In the genomic region with DNA sequence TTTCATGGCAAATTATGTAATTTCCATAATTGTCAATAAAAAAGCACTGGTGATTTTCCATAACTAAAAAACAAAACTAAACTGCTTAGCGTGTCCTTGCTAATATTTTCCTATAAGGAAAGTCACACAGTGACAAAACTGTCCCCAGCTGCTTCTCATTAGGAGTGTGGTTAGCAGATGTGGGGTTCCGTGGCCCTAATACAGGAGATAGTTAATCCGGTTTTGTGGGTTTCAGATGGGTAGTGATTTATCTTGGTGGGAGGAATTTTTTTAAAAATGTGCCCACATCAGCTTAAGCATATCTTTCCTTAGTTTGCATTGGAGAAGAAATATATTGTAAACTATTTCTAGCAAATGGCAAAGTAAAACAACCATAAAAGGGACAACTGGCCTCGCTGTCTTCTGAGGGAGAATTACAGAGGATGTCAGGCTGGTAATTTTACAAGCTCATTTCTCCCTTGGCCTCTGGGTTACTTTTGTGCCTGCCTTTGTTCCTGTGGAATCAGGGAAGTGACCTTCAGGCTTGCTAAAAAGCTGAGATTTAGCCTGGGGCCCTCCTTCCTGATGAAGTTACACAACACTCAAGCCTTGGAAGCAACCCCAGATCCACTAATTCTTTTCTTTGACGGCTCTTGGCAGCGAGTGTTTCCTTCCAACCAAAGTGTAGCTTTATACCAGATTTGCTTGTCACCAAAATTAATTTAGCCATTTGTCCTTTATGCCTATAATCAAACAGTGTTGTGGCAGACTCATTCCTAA, we compare ENCODE assay signal across 8 mouse cellular contexts. TPM values are rescaled to one million over a fixed set of nuclear protein-coding genes. Genes with fewer than 3 reads are reported as not detected.
DNase-seq lines count a peak whose midpoint lies in the region; ATAC-seq and TF ChIP-seq lines count a peak whose summit lies in the region.

No protein-coding gene starts in this region.

- H3K4me2 ChIP-seq in stomach, postnatal 0 days (replicated peaks; ENCODE audit: low read depth), result no peak overlapping the region

- H3K36me3 ChIP-seq in heart, embryonic 10.5 days, result no peaks in the 10 kb centered on the region
- H3K36me3 ChIP-seq in stomach, postnatal 0 days (ENCODE audit: control insufficient read depth, insufficient read depth, low read length), result no peaks in the 10 kb centered on the region

- 76% methylated on average over 6 of the region's 6 CpGs for WGBS in heart, embryonic 10.5 days
- 22% methylated on average over 6 of the region's 6 CpGs for WGBS in stomach, postnatal 0 days

- TF ChIP-seq CTCF in stomach, postnatal 0 days (IDR thresholded peaks at IDR 0.05; ENCODE audit: low read depth), result no peak

- no peaks in the 10 kb centered on the region for H3K9me3 ChIP-seq in heart, embryonic 10.5 days
- no peaks in the 10 kb centered on the region for H3K9me3 ChIP-seq in stomach, postnatal 0 days (ENCODE audit: control insufficient read depth, low read length)

- H3K4me1 ChIP-seq in heart, embryonic 10.5 days, result peaks cover 10% of the 10 kb centered on the region
- H3K4me1 ChIP-seq in stomach, postnatal 0 days (replicated peaks; ENCODE audit: control insufficient read depth, insufficient read depth), result peaks cover 7% of the 10 kb centered on the region; the same call in 1 of the 2 replicates

- H3K9ac ChIP-seq in stomach, postnatal 0 days (ENCODE audit: low read length), result no peak overlapping the region

- 0 out of 2 replicates have a peak overlapping the region, but pooled peaks have one; percentile 31 for H3K27ac ChIP-seq in heart, embryonic 10.5 days
- peak overlapping the region; percentile 74 for H3K27ac ChIP-seq in stomach, postnatal 0 days (replicated peaks)

- H3K4me3 ChIP-seq in heart, embryonic 10.5 days, result no peak overlapping the region
- H3K4me3 ChIP-seq in stomach, postnatal 0 days (ENCODE audit: low read depth, low read length), result no peak overlapping the region

- peak; percentile 97 for DNase-seq in 3T3-L1 (ENCODE audit: low read depth, low spot score)
- peak; percentile 84 for DNase-seq in adrenal gland, adult 8-10 months
- DNase-seq in heart, embryonic 10.5 days (ENCODE audit: low spot score), result no peak
- peak; percentile 76 to 84 for DNase-seq in kidney, postnatal 25 days
- peak; percentile 23 for DNase-seq in stomach, postnatal 0 days (ENCODE audit: low spot score)
- DNase-seq in layer of hippocampus, adult 11-12 months (ENCODE audit: low spot score), result no peak
- no peak for DNase-seq in left cerebral cortex, adult 9 months (ENCODE audit: low spot score in 2 of 2)

- peak; percentile 80 for TF ChIP-seq EP300 in stomach, postnatal 0 days (optimal IDR thresholded peaks at IDR 0.05)

- no peaks in the 10 kb centered on the region for H3K27me3 ChIP-seq in heart, embryonic 10.5 days (ENCODE audit: insufficient read depth, poor library complexity, severe bottlenecking)
- H3K27me3 ChIP-seq in stomach, postnatal 0 days (ENCODE audit: control insufficient read depth, insufficient read depth, low read length), result no peaks in the 10 kb centered on the region

- ATAC-seq in stomach, postnatal 0 days (ENCODE audit: low FRiP score, low TSS enrichment), result no peak; the same call in 1 of the 2 replicates
- no peak for ATAC-seq in activated CD4-positive, CD25-positive, alpha-beta regulatory T cell, adult 4 months

RNA-seq across cellular contexts. Expression of gene Sntb2, which starts 6.2 kb away (rescaled TPM):
- 10 to 100 TPM; 36.2 to 42.9 (median 38.8) TPM for total RNA-seq in adrenal gland, adult 8-10 months (2022)
- polyA plus RNA-seq in heart, embryonic 10.5 days (2016; fragmentation: Nextera tagmentation; extraction: Ambion mirVana), result 8.7 and 9.8 TPM in 2 replicates
- polyA plus RNA-seq in stomach, postnatal 0 days (2015; fragmentation: Nextera tagmentation; extraction: Ambion mirVana), result 9.1 and 10.2 TPM in 2 replicates
- polyA plus RNA-seq in activated CD4-positive, CD25-positive, alpha-beta regulatory T cell, adult 4 months (2017; shearing (Covaris generic)), result 1 to 10 TPM; 3.1 to 6.1 TPM

RNA-seq across cellular contexts. Expression of gene Utp4, which starts 35.9 kb away (rescaled TPM):
- 10 to 100 TPM; 38.8 to 43.1 (median 42.6) TPM for total RNA-seq in adrenal gland, adult 8-10 months (2022)
- polyA plus RNA-seq in heart, embryonic 10.5 days (2016; fragmentation: Nextera tagmentation; extraction: Ambion mirVana), result 61.5 and 79.9 TPM in 2 replicates
- polyA plus RNA-seq in stomach, postnatal 0 days (2015; fragmentation: Nextera tagmentation; extraction: Ambion mirVana), result 30.4 and 33.7 TPM in 2 replicates
- polyA plus RNA-seq in activated CD4-positive, CD25-positive, alpha-beta regulatory T cell, adult 4 months (2017; shearing (Covaris generic)), result 10 to 100 TPM; 40.0 to 54.3 TPM

RNA-seq across cellular contexts. Expression of gene Has3, which starts 59.3 kb away (rescaled TPM):
- under 1 TPM; 0.14 to 0.62 (median 0.56) TPM for total RNA-seq in adrenal gland, adult 8-10 months (2022)
- polyA plus RNA-seq in heart, embryonic 10.5 days (2016; fragmentation: Nextera tagmentation; extraction: Ambion mirVana), result 0.25 TPM in 1 of 2 replicates, not detected in the other
- 0.28 and 0.40 TPM in 2 replicates for polyA plus RNA-seq in stomach, postnatal 0 days (2015; fragmentation: Nextera tagmentation; extraction: Ambion mirVana)
- polyA plus RNA-seq in activated CD4-positive, CD25-positive, alpha-beta regulatory T cell, adult 4 months (2017; shearing (Covaris generic)), result under 1 TPM; 0.43 to 0.44 TPM

Comparison
In these comparisons a context has a peak if more than half of its experiments do, and no peak if none do; other contexts are left out.
1. DNase-seq: peak in 3T3-L1 (single experiment), adrenal gland, adult 8-10 months (single experiment), kidney, postnatal 25 days (2 of 2) and stomach, postnatal 0 days (single experiment); none in heart, embryonic 10.5 days (single experiment), layer of hippocampus, adult 11-12 months (single experiment) and left cerebral cortex, adult 9 months (0 of 2).